Mouse (Mus musculus) neural tube, embryonic 14.5 days (tissue): Measurements from ENCODE around the gene Mindy3. TPM values are rescaled to one million over a fixed set of nuclear protein-coding genes. Genes with fewer than 3 reads are reported as not detected.

Experiments used
- ATAC-seq: fragments of 200-750 bp; cut with Nextera tagmentation; 2 replicates; pipeline ENCODE4 v1.8.0; 2017; ENCODE audit warnings: low read depth, mild to moderate bottlenecking, moderate TSS enrichment, moderate library complexity
- H3K27ac ChIP-seq: fragments of 300-500 bp; sonication (generic); 2 replicates; pipeline ENCODE4 v1.5.1; 2014; ENCODE audit warnings: low read depth, mild to moderate bottlenecking, control low read depth, low read length, moderate library complexity, mixed read lengths
- H3K27me3 ChIP-seq: fragments of 300-500 bp; sonication (generic); 2 replicates; pipeline ENCODE4 v1.6.1; 2014; ENCODE audit warnings: low read length; ENCODE audit not compliant: control insufficient read depth, insufficient read depth
- H3K36me3 ChIP-seq: fragments of 300-500 bp; sonication (generic); 2 replicates; pipeline ENCODE4 v1.6.1; 2014; ENCODE audit warnings: low read length, mixed read lengths; ENCODE audit not compliant: control insufficient read depth, insufficient read depth
- H3K4me1 ChIP-seq: fragments of 300-500 bp; sonication (generic); 2 replicates; pipeline ENCODE4 v1.6.1; 2014; ENCODE audit warnings: low read length; ENCODE audit not compliant: control insufficient read depth, insufficient read depth
- H3K4me2 ChIP-seq: fragments of 300-500 bp; sonication (generic); 2 replicates; pipeline ENCODE4 v1.6.1; 2014; ENCODE audit warnings: mild to moderate bottlenecking, low read depth, low read length, control low read depth
- H3K4me3 ChIP-seq: fragments of 300-500 bp; sonication (generic); 2 replicates; pipeline ENCODE4 v1.5.1; 2014; ENCODE audit warnings: low read depth, low read length, control low read depth, mixed read lengths
- H3K9ac ChIP-seq: fragments of 300-500 bp; sonication (generic); replicated peaks from 2 replicates; pipeline ENCODE4 v1.6.1; 2014; ENCODE audit warnings: low read depth, mild to moderate bottlenecking, control low read depth, low read length, mixed read lengths
- H3K9me3 ChIP-seq: fragments of 300-500 bp; sonication (generic); 2 replicates; pipeline ENCODE4 v1.6.1; 2016; ENCODE audit warnings: low read length; ENCODE audit not compliant: control insufficient read depth
- WGBS: fragments of 180-500 bp; shearing (Covaris S2); extraction: QIAGEN DNeasy Blood & Tissue Kit; methylation state at CpG from one replicate; pipeline ENCODE4 v1.1.7; 2014; 5-methylcytosine and 5-hydroxymethylcytosine counted together
- polyA plus RNA-seq: library from polyadenylated mRNA; unstranded; fragments of >200 nt; fragmentation: Nextera tagmentation; extraction: Ambion mirVana; gene quantifications from 2 replicates; pipeline ENCODE4 v1.2.1, GENCODE M21; 2014

Mindy3 gene
- polyA plus RNA-seq, 1 experiment from 2014 or later, result 62.3 TPM

DNA sequence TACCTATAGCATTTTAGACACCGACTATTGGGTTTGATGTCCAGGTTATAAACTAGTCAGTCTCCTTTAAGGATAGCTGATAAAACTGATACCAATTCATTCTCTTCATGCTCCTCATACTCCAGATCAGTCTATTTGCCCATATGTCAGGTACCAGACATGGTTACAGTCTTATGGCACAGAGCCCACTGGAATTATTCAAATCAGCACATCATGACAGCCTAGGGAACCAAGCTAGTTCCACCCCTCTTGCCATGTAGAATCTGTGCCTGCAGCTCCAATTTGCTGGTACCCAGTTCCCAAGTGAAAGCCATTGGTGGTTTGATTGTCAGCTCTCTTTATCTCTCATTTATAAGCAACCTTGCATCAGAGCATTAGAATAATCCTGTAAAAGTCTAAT lies 34.9 kb downstream of the Mindy3 start:
- no peak for ATAC-seq
- Histone ChIP-seq H3K36me3 (no peaks in the 10 kb centered on the region; the same call in 1 of the 2 replicates), H3K27ac (no peak overlapping the region), H3K9me3 (no peaks in the 10 kb centered on the region), H3K9ac (no peak overlapping the region), H3K27me3 (no peaks in the 10 kb centered on the region), H3K4me1 (no peaks in the 10 kb centered on the region), H3K4me3 (no peak overlapping the region), H3K4me2 (no peak overlapping the region)
- WGBS, result 88% methylated on average over 1 of the region's 1 CpGs

GRCm38 (mm10) chr2:12382650-12383049 lies 36.6 kb downstream of the Mindy3 start:
- no peaks in the 10 kb centered on the region for H3K4me1 ChIP-seq
- H3K4me2 ChIP-seq, result no peak overlapping the region
- ATAC-seq, result no peak
- 78% methylated on average over 4 of the region's 4 CpGs for WGBS
- H3K9me3 ChIP-seq, result no peaks in the 10 kb centered on the region
- H3K9ac ChIP-seq, result no peak overlapping the region
- no peaks in the 10 kb centered on the region; the same call in 1 of the 2 replicates for H3K36me3 ChIP-seq
- no peak overlapping the region for H3K4me3 ChIP-seq
- H3K27me3 ChIP-seq, result no peaks in the 10 kb centered on the region
- no peak overlapping the region for H3K27ac ChIP-seq

- no peak for ATAC-seq
- H3K9ac ChIP-seq, result no peak overlapping the region
- H3K36me3 ChIP-seq, result no peaks in the 10 kb centered on the region
- H3K4me1 ChIP-seq, result no peaks in the 10 kb centered on the region
- WGBS, result 63% methylated on average over 2 of the region's 2 CpGs
- no peak overlapping the region for H3K4me2 ChIP-seq
- no peak overlapping the region for H3K27ac ChIP-seq
- H3K4me3 ChIP-seq, result no peak overlapping the region
- no peaks in the 10 kb centered on the region for H3K9me3 ChIP-seq
- no peaks in the 10 kb centered on the region for H3K27me3 ChIP-seq
Observed at GRCm38 (mm10) chr2:12380233-12380632, 39.0 kb downstream of the Mindy3 start.

DNA sequence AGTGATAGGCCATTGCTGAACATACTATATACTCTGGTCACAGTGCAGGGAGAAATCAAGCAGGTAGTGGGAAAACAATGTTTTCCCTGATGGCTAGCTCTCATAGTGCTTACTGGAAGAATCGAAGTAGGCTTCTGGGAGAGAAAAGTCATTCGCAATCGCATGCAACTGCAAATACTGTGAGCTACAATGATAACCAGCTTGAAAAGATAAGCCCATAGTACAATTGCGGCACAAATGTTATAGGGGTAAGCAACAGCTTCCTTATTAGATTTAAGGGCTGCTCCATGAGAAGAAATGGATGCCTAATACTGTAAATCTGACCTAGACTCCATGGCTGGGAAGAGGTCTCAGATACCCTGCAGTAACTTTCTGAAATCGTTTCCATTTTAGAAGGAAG lies 40.7 kb downstream of the Mindy3 start:
- 95% methylated on average over 5 of the region's 5 CpGs for WGBS
- no peak for ATAC-seq
- Histone ChIP-seq H3K4me3 (no peak overlapping the region), H3K27ac (no peak overlapping the region), H3K9ac (no peak overlapping the region), H3K4me1 (no peaks in the 10 kb centered on the region), H3K4me2 (no peak overlapping the region), H3K9me3 (no peaks in the 10 kb centered on the region), H3K36me3 (no peaks in the 10 kb centered on the region), H3K27me3 (no peaks in the 10 kb centered on the region)

DNA sequence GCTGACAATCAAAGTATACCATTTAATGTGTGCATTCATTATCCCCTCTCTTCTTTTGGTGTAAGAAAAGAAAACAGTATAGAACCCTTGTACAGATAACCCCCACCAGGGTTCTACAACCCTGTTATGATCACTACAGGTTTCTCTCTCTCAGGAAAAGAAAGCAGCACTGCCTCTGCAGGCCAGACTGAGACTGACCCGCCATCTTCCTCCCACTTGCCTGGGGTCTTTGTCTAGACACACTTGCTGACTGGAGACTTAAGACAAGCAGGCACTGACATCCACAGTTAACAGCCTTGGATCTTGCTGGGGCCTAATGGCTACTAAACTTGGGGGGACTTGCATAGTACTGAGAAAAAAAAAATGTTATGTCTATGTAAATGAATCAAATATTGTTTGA lies 42.2 kb downstream of the Mindy3 start:
- H3K4me2 ChIP-seq, result no peak overlapping the region
- 58% methylated on average over 1 of the region's 1 CpGs for WGBS
- no peaks in the 10 kb centered on the region for H3K4me1 ChIP-seq
- no peak overlapping the region for H3K9ac ChIP-seq
- H3K27ac ChIP-seq, result no peak overlapping the region
- H3K27me3 ChIP-seq, result no peaks in the 10 kb centered on the region
- H3K9me3 ChIP-seq, result no peaks in the 10 kb centered on the region
- no peaks in the 10 kb centered on the region for H3K36me3 ChIP-seq
- peak; percentile 41; the same call in 1 of the 2 replicates for ATAC-seq
- no peak overlapping the region for H3K4me3 ChIP-seq

DNA sequence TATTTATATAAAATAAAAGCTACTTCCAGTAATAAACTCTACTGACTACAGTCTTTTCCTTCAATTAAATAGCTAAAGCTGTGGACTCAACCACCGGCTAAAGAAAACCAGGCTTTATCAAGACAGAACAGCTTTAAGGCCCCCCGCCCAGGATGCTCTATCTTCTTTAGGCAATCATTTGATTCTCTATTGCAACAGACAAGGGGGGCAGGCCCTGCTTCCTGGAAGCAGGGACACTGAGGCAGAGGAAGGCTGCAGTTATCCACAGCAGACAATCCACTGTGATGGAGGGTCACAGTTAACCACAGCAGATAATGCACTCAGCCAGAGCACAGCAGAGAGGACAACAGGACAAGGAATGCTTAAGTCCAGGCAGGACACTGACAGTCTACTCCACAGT lies 46.4 kb downstream of the Mindy3 start:
- WGBS, result 97% methylated on average over 2 of the region's 2 CpGs
- Histone ChIP-seq H3K4me2 (no peak overlapping the region), H3K9ac (no peak overlapping the region), H3K4me3 (no peak overlapping the region), H3K27ac (no peak overlapping the region), H3K4me1 (no peaks in the 10 kb centered on the region), H3K9me3 (no peaks in the 10 kb centered on the region), H3K27me3 (no peaks in the 10 kb centered on the region), H3K36me3 (no peaks in the 10 kb centered on the region)
- ATAC-seq, result no peak

- H3K4me3 ChIP-seq, result no peak overlapping the region
- H3K9me3 ChIP-seq, result no peaks in the 10 kb centered on the region
- no peak for ATAC-seq
- no peak overlapping the region for H3K9ac ChIP-seq
- no peak overlapping the region for H3K4me2 ChIP-seq
- H3K4me1 ChIP-seq, result no peaks in the 10 kb centered on the region
- H3K36me3 ChIP-seq, result no peaks in the 10 kb centered on the region
- H3K27me3 ChIP-seq, result no peaks in the 10 kb centered on the region
- 95% methylated on average over 4 of the region's 4 CpGs for WGBS
- no peak overlapping the region for H3K27ac ChIP-seq
Observed at GRCm38 (mm10) chr2:12371401-12371800, 47.9 kb downstream of the Mindy3 start.

- H3K27me3 ChIP-seq, result no peaks in the 10 kb centered on the region
- no peak overlapping the region for H3K4me3 ChIP-seq
- WGBS, result 77% methylated on average over 2 of the region's 2 CpGs
- H3K36me3 ChIP-seq, result peaks cover 5% of the 10 kb centered on the region; the same call in 1 of the 2 replicates
- ATAC-seq, result no peak
- H3K4me2 ChIP-seq, result no peak overlapping the region
- no peaks in the 10 kb centered on the region for H3K9me3 ChIP-seq
- no peak overlapping the region for H3K9ac ChIP-seq
- no peak overlapping the region for H3K27ac ChIP-seq
- H3K4me1 ChIP-seq, result no peaks in the 10 kb centered on the region
Observed at GRCm38 (mm10) chr2:12368451-12368850, 50.8 kb downstream of the Mindy3 start.

DNA sequence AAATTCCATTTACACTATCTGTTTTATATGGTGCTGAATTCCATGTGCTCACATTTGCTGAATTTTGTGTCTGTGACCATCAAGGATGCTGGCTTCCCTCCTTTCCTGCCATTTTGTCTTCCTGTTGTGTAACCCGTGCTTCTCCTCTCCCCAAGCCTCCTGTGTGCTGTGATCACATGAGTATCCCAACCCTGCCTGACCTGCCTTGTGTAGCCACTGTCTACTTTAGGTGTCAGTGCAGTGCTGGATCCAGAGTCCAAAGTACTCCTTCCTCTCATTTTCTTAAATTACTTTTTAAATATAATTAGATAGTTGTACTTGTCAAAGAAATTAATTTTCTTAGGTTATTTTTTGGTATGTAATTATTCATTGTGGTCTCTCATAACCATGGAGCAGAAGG lies 51.3 kb downstream of the Mindy3 start:
- Histone ChIP-seq H3K4me3 (no peak overlapping the region), H3K36me3 (peaks cover 7% of the 10 kb centered on the region; the same call in 1 of the 2 replicates), H3K27me3 (no peaks in the 10 kb centered on the region)

DNA sequence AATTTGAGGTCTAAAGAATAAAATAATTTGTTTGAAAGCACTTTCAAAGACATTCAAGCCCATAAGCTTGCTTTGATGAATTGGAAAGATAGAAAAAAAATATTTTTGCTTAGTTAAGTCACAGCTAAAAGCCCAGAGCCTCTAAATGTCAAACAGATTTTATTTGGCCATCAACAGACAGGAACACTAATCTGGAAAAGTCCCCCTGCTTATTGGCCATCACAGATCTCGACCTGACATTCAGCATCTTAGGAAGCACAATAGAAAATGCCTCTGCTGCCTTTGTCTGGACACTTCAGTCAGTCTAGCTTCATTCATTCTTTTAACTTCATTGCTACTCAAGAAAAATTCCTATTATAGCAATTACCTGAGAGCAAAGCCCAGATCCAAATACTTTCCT lies 58.0 kb downstream of the Mindy3 start:
- Histone ChIP-seq H3K9me3 (no peaks in the 10 kb centered on the region), H3K27me3 (no peaks in the 10 kb centered on the region)
- whole genome bisulfite sequencing, result 86% methylated on average over 1 of the region's 1 CpGs

More for the DNA sequence above, 51.3 kb downstream of the Mindy3 start:
- H3K27ac ChIP-seq, result no peak overlapping the region
- WGBS, result 83% methylated on average over 1 of the region's 1 CpGs
- H3K4me1 ChIP-seq, result no peaks in the 10 kb centered on the region
- no peaks in the 10 kb centered on the region for H3K9me3 ChIP-seq
- no peak overlapping the region for H3K4me2 ChIP-seq
- H3K9ac ChIP-seq, result no peak overlapping the region
- no peak for ATAC-seq

More for the DNA sequence above, 58.0 kb downstream of the Mindy3 start:
- no peak overlapping the region for H3K4me3 ChIP-seq
- H3K4me1 ChIP-seq, result no peaks in the 10 kb centered on the region
- H3K9ac ChIP-seq, result no peak overlapping the region
- peaks cover 8% of the 10 kb centered on the region; the same call in 1 of the 2 replicates for H3K36me3 ChIP-seq
- no peak for ATAC-seq
- H3K27ac ChIP-seq, result no peak overlapping the region
- no peak overlapping the region for H3K4me2 ChIP-seq
